Mouse (Mus musculus) bone marrow macrophage, adult 2 months (primary cell): Measurements from ENCODE around the gene Pcdh11x.

Experiments
- CTCF ChIP-seq: IDR thresholded peaks from 2 replicates; pipeline ENCODE4 v1.5.1; 2012; ENCODE audit warnings: low read depth, mild to moderate bottlenecking, low read length, moderate library complexity
- POLR2A ChIP-seq: IDR thresholded peaks from 2 replicates; pipeline ENCODE4 v1.6.1; 2012; ENCODE audit warnings: mild to moderate bottlenecking, low read depth, low read length, borderline replicate concordance

- TF ChIP-seq CTCF (no peak), POLR2A (no peak)
Measured at GRCm38 (mm10) chrX:120599309-120599708, 309.2 kb downstream of the Pcdh11x start.
